Mouse (Mus musculus) frontal cortex, postnatal 36 days (tissue): ENCODE results near the gene Ccnd2.

ENCODE experiments used
- DNase-seq, 2 experiments: peaks; one replicate each; pipeline ENCODE4 v3.0.0; 2022; ENCODE audit warnings: low spot score in 2 of 2

Gene Ccnd2

GRCm38 (mm10) chr6:127152106-127152951 lies at the start of gene Ccnd2:
Ccnd2 (minus strand) TSS chr6:127152193.
- DNase-seq, result peak in 1 of 2 experiments; percentile 47

GRCm38 (mm10) chr6:127196985-127197384 lies 45.0 kb upstream of the Ccnd2 start:
- DNase-seq, result no peak

GRCm38 (mm10) chr6:127181296-127181695 lies 29.3 kb upstream of the Ccnd2 start:
- peak; percentile 43 to 45 for DNase-seq

GRCm38 (mm10) chr6:127179056-127179759 lies 27.2 kb upstream of the Ccnd2 start:
- DNase-seq, result no peak

GRCm38 (mm10) chr6:127177962-127178361 lies 26.0 kb upstream of the Ccnd2 start:
- no peak for DNase-seq

- no peak for DNase-seq
These were observed 25.4 kb upstream of the Ccnd2 start for GRCm38 (mm10) chr6:127177441-127177840.

- DNase-seq, result no peak
These were observed 20.5 kb upstream of the Ccnd2 start for GRCm38 (mm10) chr6:127172461-127172860.

- no peak for DNase-seq
These were observed 18.7 kb upstream of the Ccnd2 start for GRCm38 (mm10) chr6:127170734-127171133.

- DNase-seq, result no peak
These were observed 13.7 kb upstream of the Ccnd2 start for GRCm38 (mm10) chr6:127165663-127166062.

- no peak for DNase-seq
These were observed 10.8 kb upstream of the Ccnd2 start for GRCm38 (mm10) chr6:127162842-127163241.

GRCm38 (mm10) chr6:127157321-127157720 lies 5.3 kb upstream of the Ccnd2 start:
- no peak for DNase-seq

- peak in 1 of 2 experiments; percentile 25 for DNase-seq
These were observed 3.5 kb upstream of the Ccnd2 start for GRCm38 (mm10) chr6:127155468-127155867.

GRCm38 (mm10) chr6:127154708-127155268 lies 2.8 kb upstream of the Ccnd2 start:
- DNase-seq, result no peak

GRCm38 (mm10) chr6:127153972-127154707 lies 2.1 kb upstream of the Ccnd2 start:
- DNase-seq, result no peak

GRCm38 (mm10) chr6:127153296-127153800 lies 1.4 kb upstream of the Ccnd2 start:
- DNase-seq, result no peak

- peak in 1 of 2 experiments; percentile 31 for DNase-seq
These were observed 358 bp downstream of the Ccnd2 start for GRCm38 (mm10) chr6:127151565-127152105.

- DNase-seq, result peak; percentile 66 to 69
These were observed 1.1 kb downstream of the Ccnd2 start for GRCm38 (mm10) chr6:127150663-127151564.

GRCm38 (mm10) chr6:127149944-127150662 lies 1.9 kb downstream of the Ccnd2 start:
- DNase-seq, result peak in 1 of 2 experiments; percentile 42

GRCm38 (mm10) chr6:127149303-127149943 lies 2.6 kb downstream of the Ccnd2 start:
- DNase-seq, result peak in 1 of 2 experiments; percentile 25
